Mouse (Mus musculus): ENCODE data around the gene E2f4. TPM values are rescaled to one million over a fixed set of nuclear protein-coding genes. Genes with fewer than 3 reads are reported as not detected.

E2f4 gene
- polyA plus RNA-seq (2012; fragmentation: generic; extraction: Trizol) = 10 to 100 TPM; 32.9 to 35.0 TPM

DNA sequence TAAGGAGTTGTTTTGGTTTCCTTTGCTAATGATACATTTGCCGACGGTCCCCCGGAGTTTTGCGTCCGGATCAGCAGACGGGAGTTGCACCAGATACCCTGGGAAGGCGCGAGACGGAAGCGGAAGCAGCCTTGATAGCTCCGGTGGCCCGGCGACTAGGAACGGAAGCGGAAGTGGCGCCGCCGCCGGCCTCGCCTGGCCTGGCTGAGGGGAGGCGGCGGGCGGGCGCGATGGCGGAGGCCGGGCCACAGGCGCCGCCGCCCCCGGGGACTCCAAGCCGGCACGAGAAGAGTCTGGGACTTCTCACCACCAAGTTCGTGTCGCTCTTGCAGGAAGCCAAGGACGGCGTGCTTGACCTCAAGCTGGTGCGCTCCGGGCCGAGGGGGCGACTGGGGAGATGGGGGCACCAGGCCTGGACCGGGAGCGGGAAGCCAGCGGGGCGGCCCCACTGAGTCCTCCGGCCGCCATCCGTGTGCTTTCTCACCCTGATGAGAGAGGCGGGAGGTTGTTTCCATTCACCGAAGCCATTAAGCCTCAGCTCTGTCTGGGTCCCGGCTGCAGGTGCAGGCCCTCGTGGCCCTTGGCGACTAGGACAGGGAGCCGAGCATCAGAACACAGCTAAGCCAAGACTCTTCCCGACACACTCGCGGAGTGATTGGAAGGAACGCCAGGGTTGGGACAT, at the start of gene E2f4:
E2f4 (plus strand) TSS at position 153 of the 682 bp plus-strand sequence.

DNA sequence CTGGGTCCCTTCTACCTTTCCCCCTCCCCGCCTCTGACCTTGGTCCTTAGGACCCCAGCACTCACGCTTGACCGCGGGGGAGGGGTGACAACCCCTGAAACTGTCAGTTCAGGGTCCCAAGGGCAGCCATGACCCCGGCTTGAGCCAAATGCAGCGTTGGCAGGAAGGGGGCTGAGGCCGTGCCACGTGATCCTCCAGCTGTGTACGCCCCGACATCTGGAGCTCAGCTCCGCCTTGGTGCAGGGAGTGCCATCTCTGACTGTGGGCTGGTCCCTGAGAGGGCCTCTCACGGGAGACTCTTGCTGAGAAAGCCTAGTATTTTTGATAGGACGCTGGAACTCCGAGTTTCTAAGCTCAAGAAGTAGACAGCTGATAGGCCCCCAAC, 42.5 kb upstream of the E2f4 start, which contains the start of gene B3gnt9:
B3gnt9 (minus strand) TSS at position 188 of the 385 bp plus-strand sequence.

DNA sequence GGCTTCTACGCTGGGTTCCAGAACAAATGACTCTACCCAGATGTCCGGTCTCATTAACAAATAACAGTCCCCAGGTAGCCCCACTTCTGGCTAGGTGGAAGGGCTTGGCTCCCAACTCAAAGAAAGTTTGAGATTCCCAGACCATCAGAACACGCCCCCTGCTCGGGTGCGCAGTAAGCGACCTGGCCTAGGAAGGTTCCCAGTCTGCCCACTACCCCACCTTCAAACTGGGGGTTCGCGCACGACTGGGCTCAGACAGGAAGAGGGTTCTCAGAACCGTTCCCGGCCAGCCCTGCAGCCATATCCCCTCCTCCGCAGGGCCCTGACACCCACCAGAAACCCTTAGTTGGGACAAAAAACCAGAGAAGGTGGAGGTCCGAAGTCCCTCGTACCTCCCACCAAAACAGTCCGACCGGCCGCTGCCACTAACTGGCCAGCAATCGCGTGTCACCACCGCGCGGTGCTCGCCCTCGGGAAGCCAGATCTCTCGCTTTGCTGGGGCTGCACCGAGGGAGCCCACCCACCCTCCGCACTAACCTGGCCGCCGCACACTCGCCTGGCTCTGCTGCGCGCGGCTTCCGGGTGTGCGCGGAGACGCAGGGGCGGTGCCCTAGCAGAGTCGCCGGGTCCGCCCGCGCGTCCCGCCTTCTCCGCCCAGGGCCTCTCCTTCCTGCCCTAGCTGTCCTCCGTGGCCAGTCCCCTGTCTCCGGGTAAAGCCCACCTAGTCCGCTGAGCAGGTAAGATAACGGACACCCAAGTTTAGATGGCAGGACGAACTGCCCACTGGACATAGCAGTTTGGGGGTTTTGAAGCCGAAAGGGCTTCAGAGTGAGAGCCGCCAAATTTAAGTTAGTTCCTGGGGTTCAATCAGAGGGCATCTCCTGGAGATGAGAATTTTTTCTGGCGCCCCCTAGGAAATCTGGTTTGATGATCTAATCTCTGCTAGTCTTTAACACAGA, 33.2 kb upstream of the E2f4 start, which contains the start of the genes Tradd and Fbxl8:
Tradd (minus strand) TSS at position 586 of the 959 bp plus-strand sequence.
Fbxl8 (plus strand) TSS at position 625 of the 959 bp plus-strand sequence.

DNA sequence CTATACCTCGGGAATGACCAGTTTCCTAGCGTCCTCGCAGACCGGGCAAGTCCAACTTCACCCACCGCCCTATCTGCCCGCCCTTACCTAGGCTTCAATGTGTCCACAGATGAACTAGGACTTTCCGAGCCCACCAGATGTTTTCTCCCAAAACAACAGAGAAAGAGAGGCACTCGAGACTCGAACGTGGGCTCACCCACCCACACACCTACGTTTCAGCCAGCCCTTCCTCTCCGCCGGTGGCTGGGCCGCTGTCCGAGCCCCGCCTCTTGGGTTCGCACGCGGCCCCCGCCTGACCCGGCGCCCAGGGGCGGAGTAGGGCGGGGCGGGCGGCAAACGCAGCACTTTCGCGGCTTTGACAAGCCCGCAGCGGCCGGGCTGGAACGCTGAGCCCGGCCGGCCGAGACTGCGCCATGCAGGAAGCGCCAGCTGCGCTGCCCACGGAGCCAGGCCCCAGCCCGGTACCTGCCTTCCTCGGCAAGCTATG, 28.0 kb upstream of the E2f4 start, which contains the start of gene Hsf4:
Hsf4 (plus strand) TSS at position 341 of the 487 bp plus-strand sequence.

DNA sequence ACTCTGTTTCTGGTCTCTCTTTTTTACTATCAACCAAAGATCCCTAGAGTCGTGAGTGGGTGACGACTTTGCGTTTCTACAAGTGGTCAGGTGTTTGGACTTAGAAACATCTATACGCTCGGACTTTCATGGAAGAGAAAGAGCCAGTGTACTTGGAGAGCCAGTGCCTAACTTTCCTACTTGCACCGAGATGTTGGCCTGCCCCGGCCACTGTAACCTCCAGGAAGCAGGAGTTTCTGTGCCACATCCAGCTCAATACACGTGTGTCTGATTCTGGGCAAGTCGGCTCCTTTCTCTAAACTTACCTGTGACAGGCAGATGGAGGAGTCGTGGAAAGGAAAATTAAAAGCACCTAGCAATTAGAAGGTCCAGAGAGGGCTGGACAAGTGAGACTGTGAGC, 21.6 kb upstream of the E2f4 start, which contains the start of gene Nol3:
Nol3 (plus strand) TSS at position 301 of the 400 bp plus-strand sequence.

DNA sequence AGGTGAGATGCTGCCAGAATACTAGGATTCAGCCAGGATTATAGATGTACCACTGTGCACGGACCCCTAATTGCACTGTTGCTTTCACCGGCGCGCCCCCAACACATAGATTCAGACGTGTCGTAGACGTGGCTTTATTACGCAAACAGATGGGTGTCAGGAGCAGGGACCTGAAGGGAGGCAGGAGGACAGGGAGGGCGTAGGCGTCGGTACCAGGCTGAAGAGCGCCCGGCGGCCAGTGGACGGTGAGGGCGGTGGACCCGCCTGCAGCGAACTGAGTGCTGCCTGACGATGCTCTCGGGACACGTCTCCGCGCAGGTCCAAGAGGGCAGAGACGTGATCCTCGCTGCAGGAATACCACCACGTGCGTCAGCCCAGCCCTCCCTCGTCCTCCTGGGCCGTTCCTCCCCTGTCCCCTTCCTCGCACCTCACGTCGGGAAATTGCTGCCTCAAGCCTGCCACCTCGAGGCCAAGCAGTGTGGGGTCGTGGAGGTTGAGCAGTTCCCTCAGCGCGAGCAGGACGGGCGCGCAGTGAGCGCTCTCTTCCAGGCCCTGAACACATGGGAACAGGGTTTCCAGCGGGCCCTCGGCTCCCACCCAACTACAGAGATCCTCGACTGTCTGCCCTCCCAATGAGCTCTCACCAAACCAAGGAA, 7.5 kb upstream of the E2f4 start, which contains the start of gene 4931428F04Rik:
4931428F04Rik (minus strand) TSS at position 60 of the 656 bp plus-strand sequence.

DNA sequence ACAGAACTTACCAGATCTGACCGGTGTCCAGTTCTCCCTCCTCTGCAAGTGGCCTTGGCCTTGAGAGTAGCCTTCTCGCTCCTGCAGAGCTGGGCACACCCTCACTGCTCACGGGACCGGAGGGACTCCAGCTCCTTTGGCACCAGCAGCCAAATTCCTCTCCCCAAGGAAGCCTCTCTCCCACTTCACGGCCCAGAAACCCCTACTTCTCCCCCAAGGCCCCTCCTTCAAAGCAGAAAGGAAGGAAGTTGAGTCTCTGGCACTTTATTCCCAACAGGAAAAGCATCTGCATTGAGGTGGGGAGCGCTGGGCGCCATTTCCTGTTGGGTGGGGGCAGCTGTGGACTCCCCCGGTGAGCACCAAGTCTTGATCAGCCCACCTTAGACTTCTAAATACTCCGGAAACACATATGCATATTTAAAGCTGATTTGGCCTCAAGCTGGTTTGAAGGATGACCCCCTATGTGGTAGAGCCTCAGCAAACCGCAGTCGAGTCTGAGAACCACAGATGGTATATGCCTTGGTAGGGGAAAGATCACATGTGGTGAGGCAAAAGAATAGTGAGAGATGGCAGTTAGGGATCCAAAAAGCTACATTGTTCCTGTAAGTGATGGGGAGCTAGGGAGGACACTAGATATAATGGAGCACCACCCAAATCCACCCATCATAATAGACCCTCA, 1.4 kb upstream of the E2f4 start, which contains the start of gene Exoc3l:
Exoc3l (minus strand) TSS at position 207 of the 679 bp plus-strand sequence.

DNA sequence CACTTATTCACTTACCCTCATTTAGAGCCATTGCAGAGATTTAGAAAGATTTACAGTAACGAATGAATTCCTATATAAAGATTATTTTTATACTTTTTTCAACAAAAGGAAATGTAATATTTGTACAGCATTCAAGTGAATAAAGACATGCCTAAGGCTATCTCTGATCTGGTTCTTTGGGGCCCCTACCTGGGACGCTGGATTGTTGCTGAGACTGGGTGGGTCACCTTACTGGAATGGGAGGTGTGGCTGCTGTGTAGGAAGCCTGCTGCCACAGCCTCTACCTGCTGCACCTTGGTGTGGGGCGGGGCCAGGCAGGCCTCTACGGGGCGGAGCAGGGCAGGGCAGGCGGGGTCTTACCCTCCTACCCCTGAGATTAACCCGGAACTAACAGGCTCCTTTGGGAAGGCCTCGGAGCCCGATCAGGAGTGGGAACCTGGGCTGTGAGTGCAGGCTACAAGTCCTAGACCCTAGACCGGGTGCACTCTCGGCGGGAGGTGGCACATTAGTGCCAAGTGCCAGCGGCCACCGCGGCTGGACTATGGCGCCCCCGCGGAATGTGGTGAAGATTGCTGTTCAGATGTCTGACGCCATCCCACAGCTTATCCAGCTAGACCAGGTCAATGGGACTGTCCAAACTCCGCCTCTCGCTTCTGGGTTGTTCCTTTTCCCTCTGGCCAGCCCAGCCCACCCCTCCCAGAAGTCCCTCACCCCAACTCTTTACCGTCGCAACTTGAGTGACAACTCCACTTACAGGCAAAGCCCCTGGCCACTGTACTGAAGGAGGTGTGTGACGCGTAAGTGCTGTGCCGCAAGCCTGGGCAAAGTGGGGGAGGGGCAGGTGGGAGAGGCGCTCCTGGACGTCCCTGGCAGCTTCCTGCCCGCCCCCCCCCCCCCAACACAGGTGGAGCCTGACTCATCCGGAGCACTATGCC, 8.0 kb downstream of the E2f4 start, which contains the start of gene Elmo3:
Elmo3 (plus strand) TSS at position 391 of the 935 bp plus-strand sequence.

DNA sequence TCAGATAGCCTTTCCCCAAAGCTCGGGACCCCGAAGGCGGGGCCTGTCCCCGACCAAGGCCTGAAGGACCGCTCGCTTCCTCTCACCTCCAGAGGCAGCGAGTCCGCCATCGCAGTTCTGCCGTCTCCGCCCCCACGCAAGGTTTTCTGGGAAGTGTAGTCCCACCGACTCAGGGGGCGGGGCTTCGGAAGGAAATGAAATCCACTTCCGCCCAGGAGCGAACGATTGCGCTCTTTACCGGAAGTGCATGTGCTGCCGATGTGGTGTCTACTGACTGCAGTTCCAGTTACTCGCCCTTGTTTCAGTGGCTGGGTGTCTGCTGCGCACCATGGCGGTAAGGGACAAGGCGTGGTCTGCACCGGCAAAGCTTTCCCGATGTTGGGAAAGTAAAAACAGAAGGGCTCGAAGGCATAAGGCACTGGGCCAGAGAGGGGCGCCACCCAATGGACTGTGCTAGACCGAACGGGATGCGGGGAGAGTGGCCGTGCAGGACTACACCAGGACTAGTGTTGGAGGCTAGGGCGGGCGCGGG, 28.7 kb downstream of the E2f4 start, which contains the start of the genes Lrrc29 and Tmem208:
Lrrc29 (minus strand) TSS at position 138 of the 532 bp plus-strand sequence.
Tmem208 (plus strand) TSS at position 214 of the 532 bp plus-strand sequence.

DNA sequence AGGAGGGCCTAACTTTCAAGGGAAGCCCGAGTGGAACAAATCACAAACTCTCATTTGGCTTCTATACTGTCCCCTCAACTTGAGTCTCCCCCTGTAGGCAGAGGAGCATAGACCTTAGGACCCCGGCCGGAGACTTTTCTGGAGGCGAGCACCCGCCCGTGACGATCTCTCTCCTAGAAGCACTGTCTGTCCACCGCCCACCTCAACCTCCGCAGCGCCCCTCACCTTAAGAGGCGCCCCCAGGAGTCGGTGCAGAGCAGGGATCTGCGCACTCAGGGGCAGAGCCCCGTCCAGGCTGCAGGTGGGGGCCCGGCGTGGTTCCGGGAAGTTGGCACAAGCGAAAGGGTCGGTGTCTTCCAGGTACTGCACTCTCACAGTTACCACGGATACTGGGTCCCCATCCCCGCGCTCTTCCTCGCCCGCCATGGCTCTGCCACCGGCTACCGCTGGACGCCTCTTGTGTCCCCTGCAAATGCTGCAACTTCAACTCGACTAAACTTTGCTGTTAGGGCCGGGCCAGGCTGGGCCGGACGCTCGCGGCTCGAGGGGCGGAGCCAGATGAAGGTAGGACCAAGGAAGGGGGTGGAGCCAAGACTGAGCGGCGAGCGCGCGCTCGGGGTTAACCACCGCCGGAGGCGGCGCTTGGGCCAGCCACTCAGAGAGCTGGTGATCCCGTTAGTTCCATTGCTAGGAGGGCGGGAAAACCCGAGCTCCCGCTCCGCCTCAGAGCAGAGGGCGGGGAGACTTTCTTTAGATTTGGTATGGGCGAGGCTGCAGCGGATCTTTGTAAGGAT, 50.2 kb downstream of the E2f4 start, which contains the start of gene Fhod1:
Fhod1 (minus strand) TSS at position 526 of the 794 bp plus-strand sequence.

DNA sequence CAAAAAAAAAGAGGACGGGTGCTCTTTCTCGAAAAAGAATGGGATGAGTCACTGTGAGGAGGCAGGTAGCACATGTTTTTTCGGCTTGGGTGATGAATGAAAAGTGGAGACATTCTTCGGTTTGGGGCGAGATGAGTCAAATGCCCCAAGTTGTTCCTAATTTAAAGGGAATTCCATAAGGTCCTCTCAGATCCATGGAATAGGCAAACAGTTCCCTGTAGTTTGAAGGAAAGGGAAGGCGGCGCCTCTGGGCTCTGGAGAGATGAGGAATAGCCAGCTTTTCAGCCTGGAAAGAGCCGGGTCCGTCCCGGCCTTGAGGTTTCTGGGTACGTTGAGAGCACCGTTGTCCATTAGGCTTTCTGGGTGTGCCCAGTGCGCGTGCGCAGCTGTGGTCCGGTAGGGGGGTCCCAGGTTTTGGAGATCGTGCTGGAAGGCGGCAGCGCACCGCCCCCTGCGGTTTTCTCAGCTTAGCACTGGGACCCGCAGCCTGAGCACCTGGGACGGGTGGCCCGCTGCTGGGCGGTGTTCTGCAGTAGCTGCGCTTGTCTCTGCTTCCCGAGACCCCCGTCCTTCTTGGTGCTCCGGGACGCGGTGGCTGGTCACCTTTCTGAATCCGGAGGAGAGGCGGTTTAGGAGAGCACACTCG, 51.1 kb downstream of the E2f4 start, which contains the start of gene Slc9a5:
Slc9a5 (plus strand) TSS at position 394 of the 646 bp plus-strand sequence.

Other genes starting within 250 kb of the E2f4 start
- gene Ces3a, start 249.1 kb upstream of the E2f4 start, polyA plus RNA-seq (2012; fragmentation: generic; extraction: Trizol) = not detected
- gene Ces3b, start 213.9 kb upstream of the E2f4 start, polyA plus RNA-seq (2012; fragmentation: generic; extraction: Trizol) = not detected
- under 1 TPM in 1 of 2 experiments, not detected in 1; 0.09 TPM for gene Ces4a, start 165.9 kb upstream of the E2f4 start, polyA plus RNA-seq (2012; fragmentation: generic; extraction: Trizol)
- gene Cbfb, start 127.0 kb upstream of the E2f4 start, polyA plus RNA-seq (2012; fragmentation: generic; extraction: Trizol) = 10 to 100 TPM in 1 of 2 experiments, 1 to 10 TPM in 1; 3.5 to 16.1 TPM
- gene D230025D16Rik, start 72.5 kb upstream of the E2f4 start, polyA plus RNA-seq (2012; fragmentation: generic; extraction: Trizol) = 10 to 100 TPM in 1 of 2 experiments, 1 to 10 TPM in 1; 2.5 to 11.6 TPM
- 10 to 100 TPM in 1 of 2 experiments, 1 to 10 TPM in 1; 2.2 to 24.1 TPM for gene B3gnt9, start 42.5 kb upstream of the E2f4 start, polyA plus RNA-seq (2012; fragmentation: generic; extraction: Trizol)
- 10 to 100 TPM; 26.7 to 37.4 TPM for gene Tradd, start 33.1 kb upstream of the E2f4 start, polyA plus RNA-seq (2012; fragmentation: generic; extraction: Trizol)
- gene Fbxl8, start 33.0 kb upstream of the E2f4 start, polyA plus RNA-seq (2012; fragmentation: generic; extraction: Trizol) = 10 to 100 TPM in 1 of 2 experiments, 1 to 10 TPM in 1; 8.3 to 13.5 TPM
- under 1 TPM; 0.02 to 0.42 TPM for gene Hsf4, start 27.9 kb upstream of the E2f4 start, polyA plus RNA-seq (2012; fragmentation: generic; extraction: Trizol)
- under 1 TPM; 0.12 to 0.26 TPM for gene Nol3, start 21.5 kb upstream of the E2f4 start, polyA plus RNA-seq (2012; fragmentation: generic; extraction: Trizol)
- gene 4931428F04Rik, start 7.8 kb upstream of the E2f4 start, polyA plus RNA-seq (2012; fragmentation: generic; extraction: Trizol) = 10 to 100 TPM in 1 of 2 experiments, 1 to 10 TPM in 1; 4.3 to 13.5 TPM
- 1 to 10 TPM in 1 of 2 experiments, under 1 TPM in 1; 0.60 to 3.1 TPM for gene Exoc3l, start 1.6 kb upstream of the E2f4 start, polyA plus RNA-seq (2012; fragmentation: generic; extraction: Trizol)
- gene Elmo3, start 7.9 kb downstream of the E2f4 start, polyA plus RNA-seq (2012; fragmentation: generic; extraction: Trizol) = under 1 TPM; 0.18 to 0.99 TPM
- gene Lrrc29, start 28.6 kb downstream of the E2f4 start, polyA plus RNA-seq (2012; fragmentation: generic; extraction: Trizol) = 1 to 10 TPM; 1.2 to 1.6 TPM
- 100 to 1,000 TPM in 1 of 2 experiments, 10 to 100 TPM in 1; 87.7 to 101 TPM for gene Tmem208, start 28.7 kb downstream of the E2f4 start, polyA plus RNA-seq (2012; fragmentation: generic; extraction: Trizol)
- gene Fhod1, start 50.3 kb downstream of the E2f4 start, polyA plus RNA-seq (2012; fragmentation: generic; extraction: Trizol) = 10 to 100 TPM; 11.2 to 35.4 TPM
- 1 to 10 TPM; 1.4 to 8.8 TPM for gene Slc9a5, start 51.2 kb downstream of the E2f4 start, polyA plus RNA-seq (2012; fragmentation: generic; extraction: Trizol)
- gene Plekhg4, start 75.6 kb downstream of the E2f4 start, polyA plus RNA-seq (2012; fragmentation: generic; extraction: Trizol) = 10 to 100 TPM in 1 of 2 experiments, 1 to 10 TPM in 1; 1.0 to 13.3 TPM
- 1 to 10 TPM in 1 of 2 experiments, under 1 TPM in 1; 0.02 to 3.4 TPM for gene Kctd19, start 115.8 kb downstream of the E2f4 start, polyA plus RNA-seq (2012; fragmentation: generic; extraction: Trizol)
- gene Lrrc36, start 115.9 kb downstream of the E2f4 start, polyA plus RNA-seq (2012; fragmentation: generic; extraction: Trizol) = under 1 TPM in 1 of 2 experiments, not detected in 1; 0.15 TPM
- 10 to 100 TPM in 1 of 2 experiments, under 1 TPM in 1; 0.66 to 23.9 TPM for gene Tppp3, start 173.9 kb downstream of the E2f4 start, polyA plus RNA-seq (2012; fragmentation: generic; extraction: Trizol)
- 10 to 100 TPM in 1 of 2 experiments, 1 to 10 TPM in 1; 8.9 to 50.5 TPM for gene Zdhhc1, start 199.2 kb downstream of the E2f4 start, polyA plus RNA-seq (2012; fragmentation: generic; extraction: Trizol)
- gene Hsd11b2, start 221.1 kb downstream of the E2f4 start, polyA plus RNA-seq (2012; fragmentation: generic; extraction: Trizol) = under 1 TPM; 0.04 to 0.28 TPM

Measured in C3H10T1/2 (cell line).